Mouse (Mus musculus) stomach, postnatal 0 days (tissue): ENCODE measurements around the gene Lclat1.

Source experiments
- CTCF ChIP-seq: IDR thresholded peaks from 2 replicates; pipeline ENCODE4 v1.5.1; 2016; ENCODE audit warnings: antibody characterized with exemption, low read depth, mild to moderate bottlenecking, moderate library complexity
- EP300 ChIP-seq: optimal IDR thresholded peaks from 2 replicates; pipeline ENCODE3; 2016; ENCODE audit warnings: antibody characterized with exemption

GRCm38 (mm10) chr17:73100396-73100795 lies 7.4 kb upstream of the Lclat1 start:
- TF ChIP-seq CTCF, result no peak
- no peak for TF ChIP-seq EP300
